Mouse (Mus musculus) kidney, embryonic 16.5 days (tissue): ENCODE data around the gene Mrpl17. TPM values are rescaled to one million over a fixed set of nuclear protein-coding genes. Genes with fewer than 3 reads are reported as not detected.
A peak's percentile ranks its signal among the peaks of the same experiment; 100 is the strongest.
"Not testable (repeated sequence)": the region's sequence is repeated elsewhere in the genome, so short reads cannot be mapped to it uniquely, and the experiment has no call there.

Experiments
- ATAC-seq: fragments of 200-750 bp; cut with Nextera tagmentation; 2 replicates; pipeline ENCODE4 v1.8.0; 2017; ENCODE audit warnings: moderate TSS enrichment; ENCODE audit not compliant: low FRiP score, low TSS enrichment
- H3K27ac ChIP-seq: fragments of 300-500 bp; sonication (generic); 2 replicates; pipeline ENCODE4 v1.5.1; 2014; ENCODE audit warnings: low read length
- H3K27me3 ChIP-seq: fragments of 300-500 bp; sonication (generic); 2 replicates; pipeline ENCODE4 v1.6.1; 2014; ENCODE audit warnings: low read length, control low read depth, mixed read lengths; ENCODE audit not compliant: insufficient read depth
- H3K36me3 ChIP-seq: fragments of 300-500 bp; sonication (generic); 2 replicates; pipeline ENCODE4 v1.6.1; 2014; ENCODE audit warnings: low read length, control low read depth, mixed read lengths; ENCODE audit not compliant: insufficient read depth
- H3K4me1 ChIP-seq: fragments of 300-500 bp; sonication (generic); 2 replicates; pipeline ENCODE4 v1.6.1; 2014; ENCODE audit warnings: low read length, control low read depth, mixed read lengths; ENCODE audit not compliant: insufficient read depth
- H3K4me2 ChIP-seq: fragments of 300-500 bp; sonication (generic); replicated peaks from 2 replicates; pipeline ENCODE4 v1.6.1; 2014; ENCODE audit warnings: low read depth, low read length
- H3K4me3 ChIP-seq: fragments of 300-500 bp; sonication (generic); 2 replicates; pipeline ENCODE4 v1.5.1; 2014; ENCODE audit warnings: mild to moderate bottlenecking, low read length
- H3K9ac ChIP-seq: fragments of 300-500 bp; sonication (generic); replicated peaks from 2 replicates; pipeline ENCODE4 v1.6.1; 2014; ENCODE audit warnings: low read length
- H3K9me3 ChIP-seq: fragments of 300-500 bp; sonication (generic); 2 replicates; pipeline ENCODE4 v1.6.1; 2016; ENCODE audit warnings: low read length, control low read depth
- WGBS: fragments of 180-500 bp; shearing (Covaris S2); extraction: QIAGEN DNeasy Blood & Tissue Kit; methylation state at CpG from one replicate; pipeline ENCODE4 v1.1.7; 2014; 5-methylcytosine and 5-hydroxymethylcytosine counted together
- polyA plus RNA-seq: library from polyadenylated mRNA; unstranded; fragments of >200 nt; fragmentation: Nextera tagmentation; extraction: Ambion mirVana; gene quantifications from 2 replicates; pipeline ENCODE4 v1.2.1, GENCODE M21; 2015

Gene Mrpl17
- 378 and 386 TPM in 2 replicates for polyA plus RNA-seq

GRCm38 (mm10) chr7:105810877-105811489 lies at the start of gene Mrpl17:
Gene Mrpl17, minus strand, starts transcription at chr7:105811099.
- Histone ChIP-seq H3K4me3 (peak within 1 kb of the TSS; percentile 77), H3K27me3 (no peaks in the 10 kb centered on the region), H3K9me3 (no peaks in the 10 kb centered on the region), H3K27ac (peak within 1 kb of the TSS; percentile 80), H3K4me1 (peaks cover 15% of the 10 kb centered on the region), H3K36me3 (peaks cover 24% of the 10 kb centered on the region), H3K4me2 (peak within 1 kb of the TSS; percentile 60), H3K9ac (peak within 1 kb of the TSS; percentile 96)
- ATAC-seq, result peak; percentile 98
- WGBS, result 0% methylated on average over 49 of the region's 52 CpGs

GRCm38 (mm10) chr7:105855718-105856560 lies 45.0 kb upstream of the Mrpl17 start:
- no CpG with 5 or more reads among the region's 2 CpGs for WGBS

GRCm38 (mm10) chr7:105824281-105824680 lies 13.4 kb upstream of the Mrpl17 start:
- Histone ChIP-seq H3K9ac (no peak overlapping the region), H3K4me1 (no peaks in the 10 kb centered on the region), H3K9me3 (no peaks in the 10 kb centered on the region), H3K27ac (no peak overlapping the region), H3K4me3 (no peak overlapping the region), H3K36me3 (no peaks in the 10 kb centered on the region), H3K4me2 (no peak overlapping the region), H3K27me3 (no peaks in the 10 kb centered on the region)
- no peak for ATAC-seq
- 80% methylated on average over 7 of the region's 7 CpGs for WGBS

More at GRCm38 (mm10) chr7:105855718-105856560, 45.0 kb upstream of the Mrpl17 start:
- H3K9ac ChIP-seq, ATAC-seq, H3K36me3 ChIP-seq, H3K4me3 ChIP-seq, H3K4me1 ChIP-seq, H3K4me2 ChIP-seq, H3K27me3 ChIP-seq, H3K27ac ChIP-seq, H3K9me3 ChIP-seq: not testable (repeated sequence)

- no peaks in the 10 kb centered on the region for H3K4me1 ChIP-seq
- H3K27ac ChIP-seq, result no peak overlapping the region
- no peaks in the 10 kb centered on the region for H3K27me3 ChIP-seq
- H3K4me3 ChIP-seq, result no peak overlapping the region
- WGBS, result 0% methylated on average over 1 of the region's 1 CpGs
- no peaks in the 10 kb centered on the region for H3K9me3 ChIP-seq
- ATAC-seq, result no peak
- no peak overlapping the region for H3K4me2 ChIP-seq
- H3K9ac ChIP-seq, result no peak overlapping the region
- H3K36me3 ChIP-seq, result no peaks in the 10 kb centered on the region
Measured at GRCm38 (mm10) chr7:105818483-105818882, 7.6 kb upstream of the Mrpl17 start.

- H3K4me2 ChIP-seq, result no peak overlapping the region
- no peak overlapping the region for H3K9ac ChIP-seq
- no peak overlapping the region for H3K27ac ChIP-seq
- H3K4me1 ChIP-seq, result no peaks in the 10 kb centered on the region
- no peaks in the 10 kb centered on the region for H3K9me3 ChIP-seq
- no peak for ATAC-seq
- H3K27me3 ChIP-seq, result no peaks in the 10 kb centered on the region
- H3K4me3 ChIP-seq, result no peak overlapping the region
- no peaks in the 10 kb centered on the region for H3K36me3 ChIP-seq
Measured at GRCm38 (mm10) chr7:105816736-105817135, 5.8 kb upstream of the Mrpl17 start.

DNA sequence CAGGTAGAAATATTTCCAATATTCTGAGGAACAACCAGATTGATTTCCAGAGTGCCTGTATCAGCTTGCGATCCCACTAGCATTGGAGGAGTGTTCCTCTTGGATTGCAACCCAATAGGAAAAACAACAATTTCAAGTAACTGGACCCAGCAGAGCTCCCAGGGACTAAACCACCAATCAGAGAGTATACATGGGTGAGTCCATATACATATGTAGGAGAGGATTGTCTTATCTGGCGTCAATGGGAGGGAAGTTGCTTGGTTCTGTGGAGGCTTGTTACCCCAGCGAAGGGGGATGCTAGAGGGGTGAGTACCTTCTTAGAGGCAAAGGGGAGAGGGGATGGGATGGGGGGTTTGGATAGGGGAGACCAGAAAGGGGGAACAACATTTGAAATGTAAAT lies 2.4 kb upstream of the Mrpl17 start:
- 91% methylated on average over 3 of the region's 3 CpGs for WGBS
- Histone ChIP-seq H3K27ac (no peak overlapping the region), H3K4me1 (peaks cover 15% of the 10 kb centered on the region), H3K9ac (no peak overlapping the region), H3K4me3 (no peak overlapping the region), H3K9me3 (no peaks in the 10 kb centered on the region), H3K27me3 (no peaks in the 10 kb centered on the region), H3K4me2 (no peak overlapping the region), H3K36me3 (peaks cover 15% of the 10 kb centered on the region)
- ATAC-seq, result no peak

DNA sequence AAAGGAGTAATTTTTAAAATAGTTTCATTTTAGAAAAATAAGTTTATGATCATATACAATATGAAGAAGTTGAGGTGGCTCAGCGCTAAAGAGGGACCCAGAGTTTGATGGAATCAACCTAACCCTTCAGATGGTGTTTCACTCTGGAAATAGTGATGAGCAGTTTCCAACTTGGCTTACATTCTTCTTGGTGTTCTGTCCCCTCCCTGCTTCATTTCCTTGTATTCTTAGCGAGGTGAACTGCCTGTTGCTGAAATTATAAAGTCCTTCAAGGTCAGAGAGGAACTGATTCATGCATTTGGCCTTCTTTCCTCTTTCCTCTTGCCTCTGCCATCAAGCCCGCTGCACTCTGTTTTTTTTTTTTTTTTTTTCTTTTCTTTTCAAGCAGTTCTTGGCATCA lies 1.7 kb upstream of the Mrpl17 start:
- Histone ChIP-seq H3K27me3 (no peaks in the 10 kb centered on the region), H3K4me2 (no peak overlapping the region), H3K4me1 (peaks cover 15% of the 10 kb centered on the region), H3K27ac (no peak overlapping the region), H3K36me3 (peaks cover 22% of the 10 kb centered on the region), H3K9ac (no peak overlapping the region), H3K9me3 (no peaks in the 10 kb centered on the region), H3K4me3 (no peak overlapping the region)
- no peak for ATAC-seq
- 78% methylated on average over 3 of the region's 3 CpGs for WGBS

DNA sequence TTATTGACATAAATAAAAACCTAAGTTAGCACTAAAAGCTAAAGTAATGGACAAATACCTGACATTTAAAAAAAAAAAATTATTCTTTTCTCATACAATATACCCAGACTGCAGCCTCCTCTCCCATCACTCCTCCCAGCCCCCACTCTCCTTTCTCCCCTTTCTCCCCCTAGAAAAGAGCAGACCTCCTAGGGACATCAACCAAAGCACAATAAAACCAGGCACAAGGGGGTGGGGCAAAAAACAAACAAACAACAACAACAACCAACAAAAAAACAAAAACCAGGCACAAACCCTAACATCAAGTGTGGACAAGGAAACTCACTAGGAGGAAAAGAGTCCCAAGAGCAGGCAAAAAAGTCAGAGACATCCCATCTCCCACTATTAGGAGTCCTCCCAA lies 617 bp upstream of the Mrpl17 start:
- Histone ChIP-seq H3K9ac (no peak overlapping the region), H3K27me3 (no peaks in the 10 kb centered on the region), H3K9me3 (no peaks in the 10 kb centered on the region), H3K4me3 (peak overlapping the region; percentile 77; the same call in 1 of the 2 replicates), H3K4me1 (peaks cover 15% of the 10 kb centered on the region), H3K4me2 (peak overlapping the region; percentile 34), H3K27ac (no peak overlapping the region), H3K36me3 (peaks cover 24% of the 10 kb centered on the region)
- ATAC-seq, result no peak

- H3K27ac ChIP-seq, result peak overlapping the region; percentile 80
- H3K9ac ChIP-seq, result peak overlapping the region; percentile 96
- no peaks in the 10 kb centered on the region for H3K9me3 ChIP-seq
- peak; percentile 66; the same call in 1 of the 2 replicates for ATAC-seq
- H3K4me1 ChIP-seq, result peaks cover 15% of the 10 kb centered on the region
- WGBS, result 3% methylated on average over 37 of the region's 37 CpGs
- H3K4me3 ChIP-seq, result peak overlapping the region; percentile 77
- peak overlapping the region; percentile 60 for H3K4me2 ChIP-seq
- H3K36me3 ChIP-seq, result peaks cover 24% of the 10 kb centered on the region
- H3K27me3 ChIP-seq, result no peaks in the 10 kb centered on the region
Measured at GRCm38 (mm10) chr7:105810280-105810876, 521 bp downstream of the Mrpl17 start.
